Mouse (Mus musculus) cerebellum, adult 11-12 months (tissue): ENCODE data around the gene Dst.

Experiments
- DNase-seq: peaks from one replicate; pipeline ENCODE4 v3.0.0; 2022

Dst gene

DNA sequence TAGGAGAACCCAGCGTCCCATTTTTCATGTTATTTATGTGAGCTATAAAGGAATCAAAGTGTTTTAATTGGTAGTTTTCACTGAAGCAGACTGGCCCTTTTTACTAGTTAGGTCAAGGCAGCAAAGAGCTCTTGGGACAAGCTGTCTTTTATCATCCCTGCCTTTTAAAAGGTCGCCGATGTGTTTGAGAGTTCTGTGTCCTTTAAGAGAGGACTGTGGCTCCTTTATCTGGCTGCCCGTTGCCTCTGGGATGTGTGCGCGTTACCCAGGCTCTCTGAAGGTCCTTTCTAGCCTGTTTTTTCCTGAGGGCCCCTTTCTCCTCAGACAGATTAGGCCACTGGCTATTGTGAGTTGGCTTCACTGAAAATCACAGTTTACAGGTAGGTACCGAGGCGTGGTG, 198.6 kb downstream of the Dst start:
- no peak for DNase-seq

DNA sequence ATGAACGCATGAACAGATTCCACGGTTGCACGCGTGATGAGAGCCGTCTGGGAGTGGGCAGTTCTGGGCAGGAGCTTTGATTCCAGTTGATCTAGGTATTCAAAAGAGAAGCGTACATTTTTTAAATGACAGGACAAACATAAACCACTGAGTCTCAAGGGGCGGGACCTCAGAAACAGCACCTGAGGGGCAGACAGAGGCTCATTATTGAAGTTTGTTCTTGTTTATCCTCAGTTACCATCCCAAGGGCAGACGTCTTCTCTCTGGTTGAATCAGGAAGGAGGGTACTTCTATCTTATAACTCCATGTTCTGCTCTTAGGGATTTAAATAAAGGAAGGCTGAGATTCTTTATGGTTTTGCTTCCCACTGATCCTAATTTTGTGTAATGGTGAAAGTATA, 199.1 kb downstream of the Dst start:
- DNase-seq, result no peak

DNA sequence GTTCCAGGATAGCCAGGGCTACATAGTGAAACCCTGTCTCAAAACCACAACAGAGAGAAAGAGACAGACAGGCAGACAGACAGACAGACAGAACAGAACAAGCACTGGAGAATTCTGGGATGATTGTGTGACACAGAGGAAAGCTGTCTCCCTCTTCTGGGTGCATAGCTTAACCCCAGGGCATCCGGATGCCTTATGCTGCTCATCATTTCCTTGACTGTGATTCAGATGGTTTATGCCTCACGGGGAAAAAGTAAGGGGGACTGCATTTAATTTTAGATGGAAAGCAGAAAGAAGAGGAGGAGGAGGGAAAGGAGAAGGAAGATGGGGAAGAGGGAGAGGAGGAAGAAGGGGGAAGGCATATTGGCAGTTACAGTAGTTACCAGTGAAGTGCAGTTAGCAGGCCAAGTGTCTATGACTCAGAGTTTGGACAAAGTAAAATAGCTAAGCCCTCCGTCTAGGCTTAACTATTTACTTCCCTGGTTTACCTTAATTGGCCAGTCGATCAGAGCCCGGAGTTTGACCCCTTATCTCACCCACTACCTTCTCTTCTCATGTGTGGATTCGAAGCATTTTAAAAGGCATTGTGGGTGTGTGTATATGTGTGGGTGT, 201.7 kb downstream of the Dst start:
- no peak for DNase-seq

DNA sequence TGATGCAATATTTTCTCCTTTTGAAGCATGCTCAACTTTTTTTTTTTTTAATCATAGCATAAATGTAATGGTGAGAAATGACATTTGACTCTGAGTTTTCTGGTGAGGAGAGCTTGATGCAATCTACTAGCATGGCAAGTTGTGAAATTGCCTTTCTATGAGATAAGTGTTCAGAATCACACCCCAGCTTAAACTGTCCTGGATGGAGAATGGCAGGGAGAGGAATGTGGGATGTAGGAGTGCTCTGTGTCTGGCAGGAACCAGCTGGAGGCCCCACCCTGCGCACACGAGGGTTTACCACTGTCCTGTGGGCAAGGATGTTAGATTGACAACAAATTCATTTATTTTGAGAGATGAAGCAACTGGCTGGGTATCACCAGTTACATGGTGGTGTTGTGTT, 202.8 kb downstream of the Dst start:
- DNase-seq, result no peak

- no peak for DNase-seq
Measured at GRCm38 (mm10) chr1:34111954-34112353, 203.9 kb downstream of the Dst start.

DNA sequence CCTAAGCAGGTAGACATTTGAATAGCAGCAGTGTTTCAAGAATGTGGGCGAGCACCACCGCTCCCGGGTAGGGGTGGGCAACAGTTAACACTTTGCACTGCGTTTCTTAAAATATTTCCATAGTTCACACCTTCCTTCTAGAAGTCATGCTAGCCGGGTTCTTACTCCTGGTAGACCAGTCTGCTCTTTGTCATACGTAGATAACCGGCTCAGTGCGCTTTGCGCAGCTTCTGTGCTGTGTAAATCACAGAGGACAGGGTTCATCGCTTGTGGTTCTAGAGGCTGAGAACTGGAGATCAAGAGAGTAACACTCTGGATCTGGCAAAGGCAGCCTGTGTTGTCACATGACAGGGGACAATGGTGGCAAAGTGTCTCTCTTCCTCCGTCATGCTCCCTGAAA, 208.4 kb downstream of the Dst start:
- no peak for DNase-seq

- no peak for DNase-seq
Measured at GRCm38 (mm10) chr1:34117056-34117455, 209.0 kb downstream of the Dst start.

GRCm38 (mm10) chr1:34117709-34118108, 209.7 kb downstream of the Dst start:
- no peak for DNase-seq

DNA sequence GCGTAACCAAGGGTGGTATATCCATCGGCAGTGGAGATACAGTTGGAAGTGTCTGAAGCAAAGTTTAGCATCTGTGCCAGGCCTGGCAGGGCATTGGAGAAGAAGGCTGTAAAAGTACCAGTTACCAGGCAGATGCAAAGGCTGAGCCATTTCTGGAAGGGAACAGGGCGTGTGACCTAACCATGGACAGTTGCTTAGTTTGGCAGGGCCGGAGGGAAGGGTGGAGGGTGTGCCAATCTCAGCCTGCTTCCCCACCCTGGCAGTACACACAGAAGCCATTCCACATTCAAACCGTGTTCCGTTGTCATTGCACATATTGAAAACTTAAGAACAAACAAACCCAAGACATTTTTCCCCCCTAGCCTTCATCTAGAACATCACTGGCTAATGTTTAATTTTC, 212.0 kb downstream of the Dst start:
- no peak for DNase-seq

DNA sequence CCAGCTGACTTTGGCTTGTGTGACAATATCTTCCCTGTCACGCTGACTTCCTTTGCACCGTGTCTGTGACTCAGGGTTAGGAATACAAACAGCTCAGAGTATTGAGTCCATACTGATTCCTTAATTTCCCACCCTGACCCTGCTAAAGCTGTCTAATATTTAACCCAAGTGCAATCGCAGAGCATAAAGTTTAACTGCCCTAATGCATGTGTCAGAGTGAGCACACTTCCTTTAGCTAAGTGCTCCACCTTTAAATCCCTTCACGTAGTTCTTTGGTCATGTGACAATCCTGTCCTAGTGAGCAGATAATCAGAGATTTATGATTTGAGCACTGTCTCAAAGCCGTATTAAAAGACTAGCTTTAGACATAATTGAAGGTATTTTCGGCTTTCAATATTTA, 212.6 kb downstream of the Dst start:
- no peak for DNase-seq

- peak; percentile 58 for DNase-seq
Measured at GRCm38 (mm10) chr1:34121157-34122015, 213.4 kb downstream of the Dst start.

GRCm38 (mm10) chr1:34122198-34122597, 214.2 kb downstream of the Dst start:
- DNase-seq, result no peak

GRCm38 (mm10) chr1:34122905-34123304, 214.9 kb downstream of the Dst start:
- no peak for DNase-seq

DNA sequence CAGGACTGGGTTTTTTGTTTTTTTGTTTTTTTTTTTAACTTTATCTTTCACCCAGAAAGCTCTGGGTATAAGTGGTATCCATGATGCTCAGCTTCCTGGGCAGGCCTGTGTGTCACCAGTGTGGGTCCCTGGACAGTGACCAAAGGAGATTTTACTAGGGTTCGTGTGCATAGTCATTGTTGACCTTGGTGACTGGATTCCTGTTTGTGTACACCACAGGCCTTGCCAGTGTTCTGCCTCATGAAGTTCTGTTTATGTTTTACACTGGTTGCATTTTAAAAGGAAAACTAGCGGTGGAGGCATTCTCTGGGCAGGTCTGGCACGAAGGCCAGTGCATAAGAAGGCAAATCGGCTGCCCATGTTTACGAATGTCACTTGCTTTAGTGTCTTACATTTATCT, 215.3 kb downstream of the Dst start:
- DNase-seq, result no peak

- DNase-seq, result no peak
Measured at GRCm38 (mm10) chr1:34124376-34124775, 216.4 kb downstream of the Dst start.

GRCm38 (mm10) chr1:34125148-34125547, 217.1 kb downstream of the Dst start:
- no peak for DNase-seq

DNA sequence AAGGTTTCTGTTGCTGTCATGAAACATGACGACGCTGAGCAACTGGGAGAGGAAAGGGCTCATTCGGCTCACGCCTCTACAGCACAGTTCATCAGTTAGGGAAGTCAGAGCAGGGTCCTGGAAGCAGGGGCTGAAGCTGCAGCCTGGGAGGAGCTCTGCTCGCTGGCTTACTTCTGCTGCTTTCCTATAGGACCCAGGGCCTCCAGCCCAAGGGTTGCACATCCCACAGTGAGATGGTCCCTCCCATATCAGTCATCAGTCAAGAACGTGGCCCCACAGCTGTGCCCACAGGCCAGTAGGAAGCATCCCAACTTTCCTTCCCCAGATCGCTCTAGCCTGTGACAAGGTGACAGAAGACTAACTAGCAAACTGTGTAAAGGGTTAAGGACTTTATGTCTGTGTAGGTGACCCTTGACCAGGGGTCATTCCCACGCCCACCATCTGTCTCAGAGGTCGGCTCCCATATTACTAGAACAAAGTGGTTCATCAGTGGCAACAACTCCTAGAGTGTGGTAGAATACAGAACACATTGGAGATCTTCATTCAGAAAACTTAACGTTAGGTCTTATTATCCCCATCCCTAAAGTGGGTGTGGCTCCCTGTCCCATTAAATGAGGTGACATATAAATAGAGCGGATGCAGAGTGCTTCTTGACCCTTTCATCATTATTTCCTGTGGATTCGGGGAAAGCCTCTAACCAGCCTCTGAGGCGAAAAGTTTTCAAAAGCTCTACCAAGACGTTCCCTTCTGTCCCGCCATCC, 219.9 kb downstream of the Dst start:
- no peak for DNase-seq

DNA sequence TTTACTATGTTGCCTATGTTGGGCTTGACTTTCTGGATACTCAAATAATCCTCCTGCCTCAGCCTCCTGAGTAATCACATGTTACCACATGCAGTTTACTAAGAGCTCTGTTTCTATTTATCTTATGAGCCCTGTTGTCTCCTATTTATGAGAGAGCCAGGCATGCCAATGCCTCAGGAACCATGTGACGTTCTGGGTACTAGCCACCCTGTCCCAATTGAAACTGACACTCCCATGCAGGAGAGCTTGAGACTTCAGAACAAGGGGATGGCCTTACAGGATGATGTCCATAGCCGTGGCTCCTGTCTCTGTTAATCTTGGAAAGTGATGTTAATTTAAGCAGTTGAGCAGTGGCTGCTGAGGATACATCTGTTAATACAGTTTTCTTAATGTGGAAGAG, 220.8 kb downstream of the Dst start:
- DNase-seq, result no peak

- DNase-seq, result no peak
Measured at GRCm38 (mm10) chr1:34129691-34130090, 221.7 kb downstream of the Dst start.

- no peak for DNase-seq
Measured at GRCm38 (mm10) chr1:34130804-34131203, 222.8 kb downstream of the Dst start.

DNA sequence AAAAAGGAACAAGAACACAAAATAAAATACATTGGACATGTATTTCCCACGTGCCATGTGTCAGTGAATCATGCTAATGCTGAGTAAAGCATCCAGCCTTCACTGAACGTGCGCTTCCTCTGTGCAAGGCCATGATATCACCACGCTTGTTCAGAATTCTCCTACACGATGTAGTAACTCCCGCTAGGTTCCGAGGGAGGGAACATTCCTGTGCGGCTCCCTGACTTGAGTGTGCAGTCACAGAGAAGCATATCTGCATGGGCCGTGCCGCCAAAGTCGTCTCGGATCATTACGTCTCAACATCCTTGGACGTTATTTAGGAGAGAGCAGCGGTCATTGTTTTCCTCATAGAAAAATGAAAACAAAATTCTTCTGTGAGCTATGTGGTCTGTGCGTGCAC, 224.8 kb downstream of the Dst start:
- DNase-seq, result no peak

GRCm38 (mm10) chr1:34135535-34135934, 227.5 kb downstream of the Dst start:
- no peak for DNase-seq

- DNase-seq, result no peak
Measured at GRCm38 (mm10) chr1:34139191-34139853, 231.3 kb downstream of the Dst start.
